Mouse (Mus musculus): ENCODE measurements around the gene Ugt1a9. TPM values are rescaled to one million over a fixed set of nuclear protein-coding genes. Genes with fewer than 3 reads are reported as not detected.
A peak's percentile ranks its signal among the peaks of the same experiment; 100 is the strongest.

Ugt1a9 gene
- polyA plus RNA-seq, 1 experiment from 2014 or later, result not detected

DNA sequence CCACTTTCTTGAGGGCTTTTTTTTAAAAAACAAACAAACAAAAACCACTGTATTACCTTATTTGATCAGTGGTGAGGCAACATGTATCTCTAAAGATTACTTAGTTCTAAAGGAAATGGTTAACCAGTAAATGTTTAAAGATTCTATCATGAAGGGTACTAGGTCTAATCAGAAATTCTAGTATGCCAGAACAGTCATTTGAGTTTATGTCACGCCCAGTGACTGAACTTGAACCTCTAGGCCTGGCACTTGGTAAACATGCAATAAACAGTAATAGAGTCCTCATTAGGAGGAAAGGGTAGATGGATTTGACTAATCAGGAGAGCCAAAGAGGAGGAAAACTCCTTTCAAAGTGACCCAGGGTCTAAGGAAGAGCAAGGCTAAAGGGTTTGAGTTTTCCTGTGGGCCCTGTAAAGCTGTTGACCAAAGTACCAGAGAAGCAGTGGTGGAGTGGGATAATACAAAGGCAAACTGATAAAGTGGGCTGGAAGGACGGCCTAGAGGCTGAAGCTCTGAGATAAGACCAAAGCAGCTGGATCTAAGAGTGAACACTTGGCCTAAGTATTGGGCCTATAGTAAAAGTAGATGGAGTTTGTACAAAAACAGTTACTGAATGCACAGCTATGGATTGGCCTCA lies 136.4 kb downstream of the Ugt1a9 start:
- Histone ChIP-seq H3K9me3 (ENCODE audit: control insufficient read depth, low read length) (peaks cover 7% of the 10 kb centered on the region), H3K9ac (ENCODE audit: low read depth, low read length) (no peak overlapping the region), H3K4me1 (replicated peaks; ENCODE audit: control insufficient read depth, insufficient read depth, low read length) (peaks cover 3% of the 10 kb centered on the region; the same call in 1 of the 2 replicates), H3K36me3 (ENCODE audit: control insufficient read depth, insufficient read depth, low read length) (no peaks in the 10 kb centered on the region), H3K4me3 (ENCODE audit: low read depth, low read length) (no peak overlapping the region), H3K27ac (ENCODE audit: low read depth, low read length) (peak overlapping the region; percentile 83), H3K4me2 (peak overlapping the region; percentile 37), H3K27me3 (replicated peaks; ENCODE audit: control insufficient read depth, insufficient read depth, low read length) (no peaks in the 10 kb centered on the region)
- ATAC-seq (replicated peaks; ENCODE audit: low FRiP score), result peak; percentile 88
- peak; percentile 32 for DNase-seq (ENCODE audit: low spot score)
- 47% methylated on average over 2 of the region's 2 CpGs for WGBS

DNA sequence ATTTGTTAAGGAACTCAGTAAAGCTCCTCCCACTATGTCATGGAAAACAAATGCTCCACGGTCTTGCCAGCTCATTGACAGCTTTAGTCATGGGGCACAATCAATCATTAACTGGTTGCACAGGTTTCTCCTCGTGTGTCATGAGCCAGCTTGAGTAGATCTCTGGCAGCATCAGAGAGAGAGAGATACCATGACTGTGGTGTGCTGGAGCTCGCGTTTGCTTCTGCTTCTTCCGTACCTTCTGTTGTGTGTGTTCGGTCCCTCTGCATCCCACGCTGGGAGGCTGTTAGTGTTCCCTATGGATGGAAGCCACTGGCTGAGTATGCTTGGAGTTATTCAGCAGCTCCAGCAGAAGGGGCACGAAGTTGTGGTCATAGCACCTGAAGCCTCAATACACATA lies 141.2 kb downstream of the Ugt1a9 start, which contains the start of gene Ugt1a1:
TSS of gene Ugt1a1 (plus strand) at position 148 of the 400 bp plus-strand sequence.
- no peaks in the 10 kb centered on the region for H3K36me3 ChIP-seq (ENCODE audit: control insufficient read depth, insufficient read depth, low read length)
- peaks cover 3% of the 10 kb centered on the region; the same call in 1 of the 2 replicates for H3K4me1 ChIP-seq (replicated peaks; ENCODE audit: control insufficient read depth, insufficient read depth, low read length)
- H3K4me3 ChIP-seq (ENCODE audit: low read depth, low read length), result no peak within 1 kb of the TSS
- DNase-seq (ENCODE audit: low spot score), result peak; percentile 42
- H3K4me2 ChIP-seq, result no peak within 1 kb of the TSS
- peaks cover 50% of the 10 kb centered on the region for H3K9me3 ChIP-seq (ENCODE audit: control insufficient read depth, low read length)
- no peak within 1 kb of the TSS for H3K9ac ChIP-seq (ENCODE audit: low read depth, low read length)
- no peak; the same call in 1 of the 2 replicates for ATAC-seq (replicated peaks; ENCODE audit: low FRiP score)
- WGBS, result 64% methylated on average over 8 of the region's 8 CpGs
- H3K27me3 ChIP-seq (replicated peaks; ENCODE audit: control insufficient read depth, insufficient read depth, low read length), result no peaks in the 10 kb centered on the region
- H3K27ac ChIP-seq (ENCODE audit: low read depth, low read length), result no peak within 1 kb of the TSS

DNA sequence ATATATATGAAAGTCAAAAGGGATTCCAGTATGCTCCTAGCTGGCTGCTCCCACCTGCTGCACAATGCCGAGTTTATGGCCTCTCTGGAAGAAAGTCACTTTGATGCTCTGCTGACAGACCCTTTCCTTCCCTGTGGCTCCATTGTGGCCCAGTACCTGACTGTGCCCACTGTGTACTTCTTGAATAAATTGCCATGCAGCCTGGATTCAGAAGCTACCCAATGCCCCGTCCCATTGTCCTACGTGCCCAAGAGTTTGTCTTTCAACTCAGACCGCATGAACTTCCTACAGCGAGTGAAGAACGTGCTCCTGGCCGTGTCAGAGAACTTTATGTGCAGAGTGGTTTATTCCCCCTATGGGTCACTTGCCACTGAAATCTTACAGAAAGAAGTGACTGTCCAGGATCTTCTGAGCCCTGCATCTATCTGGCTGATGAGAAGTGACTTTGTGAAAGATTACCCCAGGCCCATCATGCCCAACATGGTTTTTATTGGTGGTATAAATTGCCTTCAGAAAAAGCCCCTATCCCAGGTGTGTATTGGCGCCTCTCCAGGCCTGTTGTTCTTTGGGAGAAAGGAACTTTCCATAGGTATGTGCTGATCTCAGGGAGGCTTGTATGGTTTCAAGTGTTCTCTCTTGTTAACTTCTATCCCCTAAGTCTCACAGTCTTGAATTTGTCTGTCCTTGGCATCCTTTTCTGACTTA lies 141.9 kb downstream of the Ugt1a9 start:
- H3K4me2 ChIP-seq, result no peak overlapping the region
- peaks cover 2% of the 10 kb centered on the region; the same call in 1 of the 2 replicates for H3K4me1 ChIP-seq (replicated peaks; ENCODE audit: control insufficient read depth, insufficient read depth, low read length)
- H3K9me3 ChIP-seq (ENCODE audit: control insufficient read depth, low read length), result peaks cover 57% of the 10 kb centered on the region
- DNase-seq (ENCODE audit: low spot score) (peak; percentile 34), ATAC-seq (replicated peaks; ENCODE audit: low FRiP score) (peak; percentile 6; the same call in 1 of the 2 replicates)
- no peak overlapping the region for H3K27ac ChIP-seq (ENCODE audit: low read depth, low read length)
- H3K27me3 ChIP-seq (replicated peaks; ENCODE audit: control insufficient read depth, insufficient read depth, low read length), result no peaks in the 10 kb centered on the region
- H3K4me3 ChIP-seq (ENCODE audit: low read depth, low read length), result no peak overlapping the region
- no peak overlapping the region for H3K9ac ChIP-seq (ENCODE audit: low read depth, low read length)
- no peaks in the 10 kb centered on the region for H3K36me3 ChIP-seq (ENCODE audit: control insufficient read depth, insufficient read depth, low read length)
- 60% methylated on average over 8 of the region's 8 CpGs for WGBS

DNA sequence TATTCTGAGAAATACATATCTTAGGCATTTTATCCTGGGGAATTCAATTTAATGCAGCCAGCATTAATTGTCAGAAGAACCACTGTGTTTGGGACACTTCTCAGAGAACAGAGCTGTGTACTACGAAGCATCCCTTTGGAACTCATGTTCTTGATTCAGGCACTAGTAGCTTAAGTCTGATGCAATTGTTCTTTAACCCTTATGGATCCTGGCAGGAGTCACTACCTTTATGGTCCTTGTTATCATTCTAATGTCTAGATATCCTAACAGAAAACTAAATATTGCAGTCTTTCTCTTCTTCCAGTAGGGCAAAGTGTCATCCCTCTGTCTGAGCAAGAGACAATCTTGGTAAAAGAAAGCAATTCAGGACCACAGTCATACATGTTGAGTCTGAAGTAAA lies 142.5 kb downstream of the Ugt1a9 start:
- Histone ChIP-seq H3K9ac (ENCODE audit: low read depth, low read length) (no peak overlapping the region), H3K27ac (ENCODE audit: low read depth, low read length) (no peak overlapping the region), H3K36me3 (ENCODE audit: control insufficient read depth, insufficient read depth, low read length) (no peaks in the 10 kb centered on the region), H3K9me3 (ENCODE audit: control insufficient read depth, low read length) (peaks cover 59% of the 10 kb centered on the region), H3K4me2 (no peak overlapping the region), H3K4me3 (ENCODE audit: low read depth, low read length) (no peak overlapping the region), H3K4me1 (replicated peaks; ENCODE audit: control insufficient read depth, insufficient read depth, low read length) (no peaks in the 10 kb centered on the region), H3K27me3 (replicated peaks; ENCODE audit: control insufficient read depth, insufficient read depth, low read length) (no peaks in the 10 kb centered on the region)
- DNase-seq (ENCODE audit: low spot score) (peak; percentile 27), ATAC-seq (replicated peaks; ENCODE audit: low FRiP score) (no peak)
- 65% methylated on average over 1 of the region's 1 CpGs for WGBS

DNA sequence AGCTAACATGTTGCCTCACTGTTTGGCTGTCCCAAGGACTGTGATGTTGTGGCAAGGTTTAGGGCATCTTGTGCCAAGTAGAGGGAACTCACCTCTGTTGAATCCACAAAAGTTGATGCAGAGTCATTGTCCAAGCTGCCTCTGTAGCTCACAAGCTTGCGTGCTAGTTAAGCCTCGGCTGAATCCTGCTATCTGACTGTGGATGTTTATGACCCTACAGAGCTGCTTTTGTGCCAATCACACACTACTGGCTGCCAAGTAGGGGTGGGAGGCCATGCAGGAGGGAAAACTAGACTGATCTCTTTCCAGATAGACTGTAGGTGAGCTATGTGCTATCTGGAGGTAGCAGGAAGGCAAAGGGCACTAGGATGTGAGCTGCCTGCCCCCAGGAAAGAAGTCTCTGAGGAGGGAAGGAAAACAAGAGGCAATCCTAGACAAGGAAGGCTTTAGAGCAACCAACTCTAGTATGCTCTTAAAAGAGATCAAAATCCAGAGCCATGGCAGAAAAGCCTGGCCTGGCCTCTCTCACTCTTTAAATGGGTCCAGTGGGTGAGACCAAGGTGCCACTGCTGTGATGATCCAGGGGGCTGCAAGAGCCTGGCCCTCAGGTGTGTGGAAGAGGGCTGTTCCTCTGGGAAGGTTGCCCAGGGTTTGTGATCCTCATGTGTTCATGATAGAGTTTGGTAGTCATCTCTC lies 143.3 kb downstream of the Ugt1a9 start:
- no peak for ATAC-seq (replicated peaks; ENCODE audit: low FRiP score)
- Histone ChIP-seq H3K9me3 (ENCODE audit: control insufficient read depth, low read length) (peaks cover 59% of the 10 kb centered on the region), H3K4me1 (replicated peaks; ENCODE audit: control insufficient read depth, insufficient read depth, low read length) (no peaks in the 10 kb centered on the region), H3K9ac (ENCODE audit: low read depth, low read length) (no peak overlapping the region), H3K27ac (ENCODE audit: low read depth, low read length) (no peak overlapping the region), H3K27me3 (replicated peaks; ENCODE audit: control insufficient read depth, insufficient read depth, low read length) (no peaks in the 10 kb centered on the region), H3K4me2 (no peak overlapping the region), H3K4me3 (ENCODE audit: low read depth, low read length) (no peak overlapping the region), H3K36me3 (ENCODE audit: control insufficient read depth, insufficient read depth, low read length) (no peaks in the 10 kb centered on the region)
- DNase-seq (ENCODE audit: low spot score), result peak; percentile 45
- WGBS, result 72% methylated on average over 2 of the region's 2 CpGs

DNA sequence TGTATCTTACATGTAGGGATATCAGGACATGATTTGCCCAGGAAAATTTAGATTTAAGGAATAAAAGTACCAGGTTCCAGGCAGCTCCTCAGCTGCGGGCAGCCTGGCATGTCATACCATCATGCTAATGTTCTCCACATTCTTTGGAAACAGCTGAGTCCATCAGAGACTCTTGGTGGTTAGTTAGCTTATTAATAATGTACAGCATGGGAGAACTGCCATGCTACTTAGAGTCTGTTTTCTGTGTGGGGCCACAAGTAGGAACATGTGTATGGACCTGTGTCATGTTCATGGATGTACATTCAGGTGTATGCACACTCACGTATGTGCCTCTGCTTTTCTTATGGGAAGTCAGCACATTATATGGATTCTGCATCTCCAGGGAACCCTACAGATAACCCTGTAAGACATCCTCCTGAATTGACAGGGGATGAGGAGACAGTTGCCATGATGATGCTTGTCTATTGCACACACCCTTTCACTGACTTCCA lies 143.9 kb downstream of the Ugt1a9 start:
- Histone ChIP-seq H3K36me3 (ENCODE audit: control insufficient read depth, insufficient read depth, low read length) (no peaks in the 10 kb centered on the region), H3K4me1 (replicated peaks; ENCODE audit: control insufficient read depth, insufficient read depth, low read length) (no peaks in the 10 kb centered on the region), H3K9me3 (ENCODE audit: control insufficient read depth, low read length) (peaks cover 59% of the 10 kb centered on the region), H3K4me3 (ENCODE audit: low read depth, low read length) (no peak overlapping the region), H3K4me2 (no peak overlapping the region), H3K27ac (ENCODE audit: low read depth, low read length) (no peak overlapping the region), H3K9ac (ENCODE audit: low read depth, low read length) (no peak overlapping the region), H3K27me3 (replicated peaks; ENCODE audit: control insufficient read depth, insufficient read depth, low read length) (no peaks in the 10 kb centered on the region)
- ATAC-seq (replicated peaks; ENCODE audit: low FRiP score) (no peak), DNase-seq (ENCODE audit: low spot score) (no peak)
- WGBS, result 71% methylated on average over 2 of the region's 2 CpGs

DNA sequence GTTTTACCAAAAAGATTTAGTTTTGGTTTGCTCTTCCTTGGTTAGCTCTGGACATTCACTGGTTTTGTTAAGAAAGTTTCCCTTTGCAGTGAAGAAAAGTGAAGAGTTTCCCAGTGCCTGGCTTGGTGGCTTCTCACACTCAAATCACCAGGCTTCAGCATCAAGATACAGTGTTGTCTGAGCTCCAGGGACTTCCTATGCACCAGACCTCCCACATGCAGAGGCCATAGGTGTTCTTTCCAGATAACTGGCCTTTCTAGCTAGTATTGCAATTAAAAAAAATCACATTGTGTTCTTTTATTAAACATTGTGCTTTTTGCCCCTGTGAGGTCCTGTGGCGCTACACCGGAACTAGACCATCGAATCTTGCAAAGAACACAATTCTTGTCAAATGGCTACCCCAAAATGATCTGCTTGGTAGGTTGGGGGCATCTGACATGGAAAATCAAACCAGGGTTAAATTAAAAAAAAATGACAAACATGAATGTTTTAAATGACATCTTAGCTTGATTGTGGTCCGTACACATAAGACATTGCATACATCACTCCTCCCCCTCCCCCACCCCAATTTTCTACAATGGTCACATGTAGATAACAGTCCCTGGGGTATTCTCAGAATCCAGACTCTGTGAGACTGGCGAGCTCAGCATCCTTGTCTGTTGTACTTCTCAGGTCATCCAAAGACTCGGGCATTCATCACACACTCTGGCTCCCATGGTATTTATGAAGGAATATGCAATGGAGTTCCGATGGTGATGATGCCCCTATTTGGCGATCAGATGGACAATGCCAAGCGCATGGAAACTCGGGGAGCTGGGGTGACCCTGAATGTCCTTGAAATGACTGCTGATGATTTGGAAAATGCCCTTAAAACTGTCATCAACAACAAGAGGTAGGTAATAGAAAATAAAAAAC lies 145.1 kb downstream of the Ugt1a9 start:
- Histone ChIP-seq H3K9me3 (ENCODE audit: control insufficient read depth, low read length) (peaks cover 59% of the 10 kb centered on the region), H3K27me3 (replicated peaks; ENCODE audit: control insufficient read depth, insufficient read depth, low read length) (no peaks in the 10 kb centered on the region), H3K4me3 (ENCODE audit: low read depth, low read length) (no peak overlapping the region), H3K27ac (ENCODE audit: low read depth, low read length) (no peak overlapping the region), H3K4me1 (replicated peaks; ENCODE audit: control insufficient read depth, insufficient read depth, low read length) (no peaks in the 10 kb centered on the region), H3K4me2 (no peak overlapping the region), H3K36me3 (ENCODE audit: control insufficient read depth, insufficient read depth, low read length) (no peaks in the 10 kb centered on the region), H3K9ac (ENCODE audit: low read depth, low read length) (no peak overlapping the region)
- peak; percentile 36 for DNase-seq (ENCODE audit: low spot score)
- ATAC-seq (replicated peaks; ENCODE audit: low FRiP score), result no peak
- WGBS, result 66% methylated on average over 10 of the region's 10 CpGs

DNA sequence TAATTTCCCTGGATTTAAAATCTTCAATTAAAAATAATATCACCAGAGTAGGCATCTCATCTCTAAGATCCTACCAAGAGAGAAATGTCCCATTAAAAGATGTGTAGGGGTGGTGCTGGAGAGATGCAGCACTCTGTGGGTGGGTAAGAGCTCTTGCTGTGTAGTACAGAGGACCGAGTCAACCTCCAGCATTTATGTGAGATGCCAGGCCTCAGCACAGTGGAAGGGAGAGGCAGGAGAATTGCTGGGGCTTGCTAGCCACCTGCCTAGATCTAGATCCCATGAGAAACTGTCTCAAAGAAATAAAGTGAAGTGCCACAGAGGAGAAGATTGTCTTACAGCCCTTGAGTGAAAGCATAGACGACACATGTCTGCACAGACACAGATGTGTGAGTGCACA lies 146.0 kb downstream of the Ugt1a9 start:
- 50% methylated on average over 2 of the region's 2 CpGs for WGBS
- Histone ChIP-seq H3K27ac (ENCODE audit: low read depth, low read length) (no peak overlapping the region), H3K9ac (ENCODE audit: low read depth, low read length) (no peak overlapping the region), H3K27me3 (replicated peaks; ENCODE audit: control insufficient read depth, insufficient read depth, low read length) (no peaks in the 10 kb centered on the region), H3K9me3 (ENCODE audit: control insufficient read depth, low read length) (peaks cover 56% of the 10 kb centered on the region), H3K36me3 (ENCODE audit: control insufficient read depth, insufficient read depth, low read length) (no peaks in the 10 kb centered on the region), H3K4me3 (ENCODE audit: low read depth, low read length) (no peak overlapping the region), H3K4me2 (no peak overlapping the region), H3K4me1 (replicated peaks; ENCODE audit: control insufficient read depth, insufficient read depth, low read length) (no peaks in the 10 kb centered on the region)
- ATAC-seq (replicated peaks; ENCODE audit: low FRiP score) (no peak), DNase-seq (ENCODE audit: low spot score) (peak; percentile 30)
